Mouse (Mus musculus) forebrain, embryonic 15.5 days (tissue): ENCODE measurements around the gene Morf4l1. TPM values are rescaled to one million over a fixed set of nuclear protein-coding genes. Genes with fewer than 3 reads are reported as not detected.
"Not testable (repeated sequence)": the region's sequence is repeated elsewhere in the genome, so short reads cannot be mapped to it uniquely, and the experiment has no call there.

Experiments
- ATAC-seq: fragments of 200-750 bp; cut with Nextera tagmentation; replicated peaks from 2 replicates; pipeline ENCODE4 v1.8.0; 2017; ENCODE audit warnings: mild to moderate bottlenecking, moderate TSS enrichment, moderate library complexity
- H3K27ac ChIP-seq: fragments of 300-500 bp; sonication (generic); replicated peaks from 2 replicates; pipeline ENCODE4 v1.5.1; 2015; ENCODE audit warnings: mild to moderate bottlenecking, inconsistent platforms
- H3K27me3 ChIP-seq: fragments of 300-500 bp; sonication (generic); 2 replicates; pipeline ENCODE4 v1.6.1; 2015; ENCODE audit warnings: inconsistent platforms
- H3K36me3 ChIP-seq: fragments of 300-500 bp; sonication (generic); 2 replicates; pipeline ENCODE4 v1.6.1; 2015; ENCODE audit warnings: mild to moderate bottlenecking, inconsistent platforms
- H3K4me1 ChIP-seq: fragments of 300-500 bp; sonication (generic); 2 replicates; pipeline ENCODE4 v1.6.1; 2015; ENCODE audit warnings: inconsistent platforms
- H3K4me2 ChIP-seq: fragments of 300-500 bp; sonication (generic); replicated peaks from 2 replicates; pipeline ENCODE4 v1.6.1; 2015; ENCODE audit warnings: mild to moderate bottlenecking, inconsistent platforms
- H3K4me3 ChIP-seq: fragments of 300-500 bp; sonication (generic); 2 replicates; pipeline ENCODE4 v1.5.1; 2015; ENCODE audit warnings: mild to moderate bottlenecking, inconsistent platforms
- H3K9ac ChIP-seq: fragments of 300-500 bp; sonication (generic); replicated peaks from 2 replicates; pipeline ENCODE4 v1.6.1; 2015; ENCODE audit warnings: mild to moderate bottlenecking, inconsistent platforms
- H3K9me3 ChIP-seq: fragments of 300-500 bp; sonication (generic); 2 replicates; pipeline ENCODE4 v1.6.1; 2016; ENCODE audit warnings: inconsistent platforms
- WGBS: fragments of 180-500 bp; shearing (Covaris S2); methylation state at CpG from one replicate; pipeline ENCODE4 v1.1.7; 2015; ENCODE audit warnings: mixed read lengths; 5-methylcytosine and 5-hydroxymethylcytosine counted together
- polyA plus RNA-seq: library from polyadenylated mRNA; unstranded; fragments of >200 nt; fragmentation: Nextera tagmentation; extraction: Ambion mirVana; gene quantifications from 2 replicates; pipeline ENCODE4 v1.2.1, GENCODE M21; 2015

The Morf4l1 gene
- polyA plus RNA-seq, 1 experiment from 2014 or later, result 483 TPM

GRCm38 (mm10) chr9:90108272-90108671 lies 6.3 kb downstream of the Morf4l1 start:
- H3K4me3 ChIP-seq, result no peak overlapping the region
- no peak overlapping the region for H3K4me2 ChIP-seq
- H3K9me3 ChIP-seq, result no peaks in the 10 kb centered on the region
- H3K36me3 ChIP-seq, result peaks cover 31% of the 10 kb centered on the region
- H3K27ac ChIP-seq, result no peak overlapping the region
- no peak overlapping the region for H3K9ac ChIP-seq
- no peak for ATAC-seq
- no peaks in the 10 kb centered on the region for H3K27me3 ChIP-seq
- peaks cover 38% of the 10 kb centered on the region for H3K4me1 ChIP-seq

- no peak overlapping the region for H3K27ac ChIP-seq
- ATAC-seq, result no peak
- H3K27me3 ChIP-seq, result no peaks in the 10 kb centered on the region
- peaks cover 38% of the 10 kb centered on the region for H3K36me3 ChIP-seq
- H3K9ac ChIP-seq, result no peak overlapping the region
- WGBS, result 86% methylated on average over 1 of the region's 1 CpGs
- H3K4me2 ChIP-seq, result no peak overlapping the region
- H3K4me1 ChIP-seq, result peaks cover 26% of the 10 kb centered on the region
- H3K9me3 ChIP-seq, result no peaks in the 10 kb centered on the region
- H3K4me3 ChIP-seq, result no peak overlapping the region
Measured at GRCm38 (mm10) chr9:90106915-90107314, 7.7 kb downstream of the Morf4l1 start.

- no peaks in the 10 kb centered on the region for H3K9me3 ChIP-seq
- H3K27ac ChIP-seq, result no peak overlapping the region
- H3K27me3 ChIP-seq, result no peaks in the 10 kb centered on the region
- no peak overlapping the region for H3K4me3 ChIP-seq
- no peak overlapping the region for H3K9ac ChIP-seq
- peaks cover 52% of the 10 kb centered on the region for H3K36me3 ChIP-seq
- no peak for ATAC-seq
- WGBS, result 91% methylated on average over 1 of the region's 1 CpGs
- peaks cover 14% of the 10 kb centered on the region for H3K4me1 ChIP-seq
- no peak overlapping the region for H3K4me2 ChIP-seq
Measured at GRCm38 (mm10) chr9:90105462-90105861, 9.1 kb downstream of the Morf4l1 start.

- Histone ChIP-seq H3K4me3 (no peak overlapping the region), H3K9ac (no peak overlapping the region), H3K27me3 (no peaks in the 10 kb centered on the region), H3K4me2 (no peak overlapping the region), H3K9me3 (no peaks in the 10 kb centered on the region), H3K36me3 (peaks cover 83% of the 10 kb centered on the region), H3K27ac (no peak overlapping the region), H3K4me1 (no peaks in the 10 kb centered on the region)
- ATAC-seq, result 0 out of 2 replicates have a peak, but pooled peaks have one; percentile 30
- WGBS, result 78% methylated on average over 2 of the region's 2 CpGs
Measured at GRCm38 (mm10) chr9:90100760-90101159, 13.8 kb downstream of the Morf4l1 start.

GRCm38 (mm10) chr9:90098934-90099333 lies 15.6 kb downstream of the Morf4l1 start:
- Histone ChIP-seq H3K4me1 (no peaks in the 10 kb centered on the region), H3K9ac (no peak overlapping the region), H3K4me2 (no peak overlapping the region), H3K36me3 (peaks cover 84% of the 10 kb centered on the region), H3K27ac (no peak overlapping the region), H3K27me3 (no peaks in the 10 kb centered on the region), H3K4me3 (no peak overlapping the region), H3K9me3 (no peaks in the 10 kb centered on the region)
- ATAC-seq, result no peak
- 90% methylated on average over 5 of the region's 5 CpGs for WGBS

- Histone ChIP-seq H3K9me3 (no peaks in the 10 kb centered on the region), H3K27ac (no peak overlapping the region), H3K4me2 (no peak overlapping the region), H3K36me3 (peaks cover 66% of the 10 kb centered on the region), H3K4me1 (no peaks in the 10 kb centered on the region), H3K27me3 (no peaks in the 10 kb centered on the region), H3K4me3 (no peak overlapping the region), H3K9ac (no peak overlapping the region)
- 91% methylated on average over 6 of the region's 6 CpGs for WGBS
- 0 out of 2 replicates have a peak, but pooled peaks have one; percentile 36 for ATAC-seq
Measured at GRCm38 (mm10) chr9:90089339-90090104, 25.1 kb downstream of the Morf4l1 start.

GRCm38 (mm10) chr9:90087906-90088485 lies 26.6 kb downstream of the Morf4l1 start:
- H3K4me3 ChIP-seq, result no peak overlapping the region
- WGBS, result 94% methylated on average over 2 of the region's 2 CpGs
- H3K27me3 ChIP-seq, result no peaks in the 10 kb centered on the region
- no peaks in the 10 kb centered on the region for H3K4me1 ChIP-seq
- H3K27ac ChIP-seq, result no peak overlapping the region
- ATAC-seq, result no peak
- no peaks in the 10 kb centered on the region for H3K9me3 ChIP-seq
- H3K4me2 ChIP-seq, result no peak overlapping the region
- peaks cover 56% of the 10 kb centered on the region for H3K36me3 ChIP-seq
- no peak overlapping the region for H3K9ac ChIP-seq

GRCm38 (mm10) chr9:90084766-90085468 lies 29.7 kb downstream of the Morf4l1 start:
- 93% methylated on average over 8 of the region's 8 CpGs for WGBS

GRCm38 (mm10) chr9:90084152-90084551 lies 30.4 kb downstream of the Morf4l1 start:
- no peak overlapping the region for H3K27ac ChIP-seq
- peaks cover 24% of the 10 kb centered on the region for H3K36me3 ChIP-seq
- H3K4me3 ChIP-seq, result no peak overlapping the region
- no peak for ATAC-seq
- H3K9me3 ChIP-seq, result no peaks in the 10 kb centered on the region
- 89% methylated on average over 3 of the region's 3 CpGs for WGBS
- no peaks in the 10 kb centered on the region for H3K4me1 ChIP-seq
- H3K27me3 ChIP-seq, result no peaks in the 10 kb centered on the region
- H3K4me2 ChIP-seq, result no peak overlapping the region
- no peak overlapping the region for H3K9ac ChIP-seq

More at GRCm38 (mm10) chr9:90084766-90085468, 29.7 kb downstream of the Morf4l1 start:
- Histone ChIP-seq H3K27me3 (no peaks in the 10 kb centered on the region), H3K36me3 (peaks cover 32% of the 10 kb centered on the region), H3K9ac (no peak overlapping the region), H3K9me3 (no peaks in the 10 kb centered on the region), H3K27ac (no peak overlapping the region), H3K4me2 (no peak overlapping the region), H3K4me3 (no peak overlapping the region), H3K4me1 (no peaks in the 10 kb centered on the region)
- no peak for ATAC-seq

- no peak overlapping the region for H3K4me3 ChIP-seq
- no peak overlapping the region for H3K9ac ChIP-seq
- ATAC-seq, result 0 out of 2 replicates have a peak, but pooled peaks have one; percentile 25
- no peaks in the 10 kb centered on the region for H3K4me1 ChIP-seq
- H3K27ac ChIP-seq, result no peak overlapping the region
- peaks cover 14% of the 10 kb centered on the region for H3K36me3 ChIP-seq
- no peaks in the 10 kb centered on the region for H3K27me3 ChIP-seq
- no peaks in the 10 kb centered on the region for H3K9me3 ChIP-seq
- H3K4me2 ChIP-seq, result no peak overlapping the region
- WGBS, result 98% methylated on average over 1 of the region's 1 CpGs
Measured at GRCm38 (mm10) chr9:90082992-90083391, 31.6 kb downstream of the Morf4l1 start.

- not testable (repeated sequence) for H3K4me3 ChIP-seq, H3K4me1 ChIP-seq, H3K9me3 ChIP-seq, H3K9ac ChIP-seq, ATAC-seq, H3K4me2 ChIP-seq, H3K27me3 ChIP-seq, H3K27ac ChIP-seq
- WGBS, result 94% methylated on average over 6 of the region's 6 CpGs
- H3K36me3 ChIP-seq, result peaks cover 11% of the 10 kb centered on the region
Measured at GRCm38 (mm10) chr9:90081961-90082360, 32.6 kb downstream of the Morf4l1 start.

- WGBS, result 58% methylated on average over 8 of the region's 8 CpGs
- no peaks in the 10 kb centered on the region for H3K36me3 ChIP-seq
- H3K4me1 ChIP-seq, result no peaks in the 10 kb centered on the region
- H3K4me3 ChIP-seq, result no peak overlapping the region
- no peaks in the 10 kb centered on the region for H3K27me3 ChIP-seq
- H3K9me3 ChIP-seq, result no peaks in the 10 kb centered on the region
- H3K27ac ChIP-seq, result no peak overlapping the region
- H3K9ac ChIP-seq, result no peak overlapping the region
- ATAC-seq, result peak; percentile 55
- no peak overlapping the region for H3K4me2 ChIP-seq
Measured at GRCm38 (mm10) chr9:90076849-90077461, 37.6 kb downstream of the Morf4l1 start.
